Mouse (Mus musculus): ENCODE measurements around the gene Gpr63. TPM values are rescaled to one million over a fixed set of nuclear protein-coding genes. Genes with fewer than 3 reads are reported as not detected.
"Not testable (repeated sequence)": the region's sequence is repeated elsewhere in the genome, so short reads cannot be mapped to it uniquely, and the experiment has no call there.

Gene Gpr63
- polyA plus RNA-seq, 1 experiment: 28.1 TPM

GRCm38 (mm10) chr4:25028252-25028651, 62.0 kb downstream of the Gpr63 start:
- no peak overlapping the region for H3K4me3 ChIP-seq (replicated peaks; ENCODE audit: insufficient read depth, low read depth, low read length)
- H3K27ac ChIP-seq (ENCODE audit: insufficient read depth, low read length): no peak overlapping the region
- DNase-seq: no peak
- no peak for TF ChIP-seq CTCF (IDR thresholded peaks at IDR 0.05; ENCODE audit: borderline replicate concordance, insufficient read depth, low read depth, low read length)
- no peak for TF ChIP-seq POLR2A (IDR thresholded peaks at IDR 0.05; ENCODE audit: borderline replicate concordance, insufficient read depth, low read length)
- 90% methylated on average over 2 of the region's 2 CpGs for WGBS
- no peaks in the 10 kb centered on the region for H3K27me3 ChIP-seq (ENCODE audit: control insufficient read depth, insufficient read depth, low read length)
- H3K4me1 ChIP-seq (ENCODE audit: control insufficient read depth, insufficient read depth, low read length): no peaks in the 10 kb centered on the region

- no peak for DNase-seq
- TF ChIP-seq POLR2A (IDR thresholded peaks at IDR 0.05; ENCODE audit: borderline replicate concordance, insufficient read depth, low read length): no peak
- TF ChIP-seq CTCF (IDR thresholded peaks at IDR 0.05; ENCODE audit: borderline replicate concordance, insufficient read depth, low read depth, low read length): no peak
- no peak overlapping the region for H3K4me3 ChIP-seq (replicated peaks; ENCODE audit: insufficient read depth, low read depth, low read length)
- H3K27me3 ChIP-seq (ENCODE audit: control insufficient read depth, insufficient read depth, low read length): no peaks in the 10 kb centered on the region
- WGBS: 60% methylated on average over 1 of the region's 1 CpGs
- H3K27ac ChIP-seq (ENCODE audit: insufficient read depth, low read length): no peak overlapping the region
- no peaks in the 10 kb centered on the region for H3K4me1 ChIP-seq (ENCODE audit: control insufficient read depth, insufficient read depth, low read length)
These were observed 62.5 kb downstream of the Gpr63 start for GRCm38 (mm10) chr4:25028752-25029151.

GRCm38 (mm10) chr4:25029875-25030274, 63.7 kb downstream of the Gpr63 start:
- no peaks in the 10 kb centered on the region for H3K27me3 ChIP-seq (ENCODE audit: control insufficient read depth, insufficient read depth, low read length)
- no peak overlapping the region for H3K27ac ChIP-seq (ENCODE audit: insufficient read depth, low read length)
- H3K4me1 ChIP-seq (ENCODE audit: control insufficient read depth, insufficient read depth, low read length): no peaks in the 10 kb centered on the region
- H3K4me3 ChIP-seq (replicated peaks; ENCODE audit: insufficient read depth, low read depth, low read length): no peak overlapping the region
- no peak for DNase-seq
- 84% methylated on average over 4 of the region's 4 CpGs for WGBS
- TF ChIP-seq CTCF (IDR thresholded peaks at IDR 0.05; ENCODE audit: borderline replicate concordance, insufficient read depth, low read depth, low read length): no peak
- TF ChIP-seq POLR2A (IDR thresholded peaks at IDR 0.05; ENCODE audit: borderline replicate concordance, insufficient read depth, low read length): no peak

GRCm38 (mm10) chr4:25035158-25035791, 69.1 kb downstream of the Gpr63 start:
- 25% methylated on average over 6 of the region's 6 CpGs for whole genome bisulfite sequencing
- DNase-seq: no peak
- Histone ChIP-seq H3K4me3 (replicated peaks; ENCODE audit: insufficient read depth, low read depth, low read length) (no peak overlapping the region), H3K4me1 (ENCODE audit: control insufficient read depth, insufficient read depth, low read length) (no peaks in the 10 kb centered on the region), H3K27me3 (ENCODE audit: control insufficient read depth, insufficient read depth, low read length) (no peaks in the 10 kb centered on the region), H3K27ac (ENCODE audit: insufficient read depth, low read length) (no peak overlapping the region)
- TF ChIP-seq POLR2A (IDR thresholded peaks at IDR 0.05; ENCODE audit: borderline replicate concordance, insufficient read depth, low read length) (no peak), CTCF (IDR thresholded peaks at IDR 0.05; ENCODE audit: borderline replicate concordance, insufficient read depth, low read depth, low read length) (0 out of 2 replicates have a peak, but pooled peaks have one; percentile 23)

- 85% methylated on average over 2 of the region's 2 CpGs for WGBS
- Histone ChIP-seq H3K27ac (ENCODE audit: insufficient read depth, low read length) (no peak overlapping the region), H3K4me1 (ENCODE audit: control insufficient read depth, insufficient read depth, low read length) (no peaks in the 10 kb centered on the region), H3K27me3 (ENCODE audit: control insufficient read depth, insufficient read depth, low read length) (no peaks in the 10 kb centered on the region), H3K4me3 (replicated peaks; ENCODE audit: insufficient read depth, low read depth, low read length) (no peak overlapping the region)
- no peak for TF ChIP-seq CTCF (IDR thresholded peaks at IDR 0.05; ENCODE audit: borderline replicate concordance, insufficient read depth, low read depth, low read length)
- TF ChIP-seq POLR2A (IDR thresholded peaks at IDR 0.05; ENCODE audit: borderline replicate concordance, insufficient read depth, low read length): no peak
- no peak for DNase-seq
These were observed 69.6 kb downstream of the Gpr63 start for GRCm38 (mm10) chr4:25035806-25036205.

GRCm38 (mm10) chr4:25037260-25037659, 71.1 kb downstream of the Gpr63 start:
- Histone ChIP-seq H3K27ac (ENCODE audit: insufficient read depth, low read length) (no peak overlapping the region), H3K27me3 (ENCODE audit: control insufficient read depth, insufficient read depth, low read length) (no peaks in the 10 kb centered on the region), H3K4me3 (replicated peaks; ENCODE audit: insufficient read depth, low read depth, low read length) (no peak overlapping the region), H3K4me1 (ENCODE audit: control insufficient read depth, insufficient read depth, low read length) (no peaks in the 10 kb centered on the region)
- TF ChIP-seq CTCF (IDR thresholded peaks at IDR 0.05; ENCODE audit: borderline replicate concordance, insufficient read depth, low read depth, low read length): no peak
- TF ChIP-seq POLR2A (IDR thresholded peaks at IDR 0.05; ENCODE audit: borderline replicate concordance, insufficient read depth, low read length): no peak
- DNase-seq: no peak
- WGBS: 82% methylated on average over 2 of the region's 2 CpGs

- WGBS: 52% methylated on average over 1 of the region's 1 CpGs
These were observed 89.3 kb downstream of the Gpr63 start for GRCm38 (mm10) chr4:25055541-25055940.

More at GRCm38 (mm10) chr4:25055541-25055940, 89.3 kb downstream of the Gpr63 start:
- DNase-seq; H3K27me3 ChIP-seq (ENCODE audit: control insufficient read depth, insufficient read depth, low read length); H3K4me1 ChIP-seq (ENCODE audit: control insufficient read depth, insufficient read depth, low read length); H3K27ac ChIP-seq (ENCODE audit: insufficient read depth, low read length); H3K4me3 ChIP-seq (replicated peaks; ENCODE audit: insufficient read depth, low read depth, low read length): not testable (repeated sequence)

Other genes with a start within 250 kb of the Gpr63 start
- 9.9 and 11.6 TPM in 2 replicates for gene Klhl32, start 115.3 kb upstream of the Gpr63 start, polyA plus RNA-seq (2012; rRNA removed)
- gene Ndufaf4, start 68.3 kb upstream of the Gpr63 start, polyA plus RNA-seq (2012; rRNA removed): 17.4 and 19.7 TPM in 2 replicates

All from cerebellum, adult 2 months (tissue).